Mouse (Mus musculus): ENCODE results near the gene Atxn7l1.

DNA sequence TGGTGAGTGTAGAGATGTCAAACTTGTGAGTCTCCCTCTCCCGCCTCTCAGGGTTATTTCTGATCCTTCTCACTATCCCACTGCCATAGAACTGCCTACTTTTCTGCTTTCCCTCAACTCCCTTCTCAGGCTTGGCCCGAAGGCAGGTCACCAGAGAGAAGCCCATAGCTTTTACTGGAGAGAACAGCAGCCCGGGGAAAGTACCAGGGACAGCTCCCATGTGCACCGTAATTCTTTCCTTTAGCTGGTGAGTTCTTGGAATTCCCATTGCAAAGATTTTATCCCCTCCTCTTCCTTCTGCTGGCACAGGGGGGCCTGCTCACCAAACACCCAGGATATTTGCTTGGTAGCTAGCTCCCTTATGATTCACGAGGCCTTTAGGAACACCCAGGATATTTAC is 190.7 kb downstream of the Atxn7l1 start:
- TF ChIP-seq POLR2A (IDR thresholded peaks at IDR 0.05; ENCODE audit: borderline replicate concordance, extremely low read depth, low read depth, low read length) (no peak), CTCF (IDR thresholded peaks at IDR 0.05; ENCODE audit: insufficient read depth, low read length) (no peak)

Data from lung, adult 2 months (tissue).